Mouse (Mus musculus): ENCODE data around the gene Pygm. TPM values are rescaled to one million over a fixed set of nuclear protein-coding genes. Genes with fewer than 3 reads are reported as not detected.

The Pygm gene
- polyA plus RNA-seq, 1 experiment from 2014 or later = 6.2 TPM

DNA sequence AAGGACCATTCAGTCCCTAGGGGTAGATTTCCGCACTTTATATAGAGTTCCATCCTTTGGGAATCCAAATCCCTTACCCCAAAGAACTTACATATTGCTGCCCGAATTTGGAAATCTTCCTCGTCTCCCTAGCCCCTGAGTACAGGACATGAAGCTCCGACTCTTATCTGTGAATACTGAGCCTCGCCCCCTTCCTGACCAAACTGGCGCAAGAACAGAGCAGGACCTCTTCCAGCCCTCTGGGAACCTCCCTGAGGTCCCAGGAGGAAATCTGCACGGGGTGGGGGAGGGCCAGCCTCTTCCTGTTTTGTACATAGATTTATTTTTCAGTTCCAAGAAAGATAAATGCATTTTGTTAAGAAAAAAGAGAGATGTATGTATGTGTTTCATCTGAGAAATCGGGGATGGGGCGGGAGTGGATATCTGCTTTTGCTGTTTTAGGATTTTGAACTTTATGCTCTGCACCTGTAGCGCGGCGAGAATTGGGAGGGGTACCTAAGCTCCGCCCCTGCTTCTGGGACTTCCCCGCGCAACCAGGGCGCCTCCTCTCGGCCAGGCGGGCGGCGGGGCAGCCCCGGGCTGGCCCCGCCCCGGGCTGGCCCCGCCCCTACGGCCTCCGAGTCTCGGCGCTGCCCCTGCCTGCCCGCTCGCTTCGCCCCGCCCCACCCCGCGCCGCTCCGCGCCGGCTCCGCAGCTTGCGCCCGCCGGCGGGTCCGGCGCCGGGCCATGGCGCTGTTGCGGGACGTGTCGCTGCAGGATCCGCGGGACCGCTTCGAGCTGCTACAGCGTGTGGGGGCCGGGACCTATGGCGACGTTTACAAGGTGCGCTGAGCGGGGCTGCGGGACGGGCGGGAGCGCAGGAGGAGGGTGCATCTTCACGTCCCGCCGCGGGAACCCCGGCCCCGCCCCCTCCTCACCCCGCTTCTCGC lies 43.4 kb upstream of the Pygm start, which contains the start of gene Map4k2:
Gene Map4k2 (plus strand): TSS at position 612 of the 929 bp plus-strand sequence.
- ATAC-seq (replicated peaks; ENCODE audit: low FRiP score, low TSS enrichment, low read depth) = peak; percentile 77
- Histone ChIP-seq H3K4me3 (ENCODE audit: low read depth, low read length) (peak within 1 kb of the TSS; percentile 50), H3K36me3 (ENCODE audit: control insufficient read depth, insufficient read depth, low read length) (peaks cover 45% of the 10 kb centered on the region), H3K4me2 (ENCODE audit: low read length) (peak within 1 kb of the TSS; percentile 83), H3K9ac (ENCODE audit: low read length) (peak within 1 kb of the TSS; percentile 51), H3K4me1 (replicated peaks; ENCODE audit: control insufficient read depth, insufficient read depth, low read length) (peaks cover 15% of the 10 kb centered on the region), H3K9me3 (ENCODE audit: control insufficient read depth, low read length) (no peaks in the 10 kb centered on the region), H3K27ac (ENCODE audit: low read depth) (no peak within 1 kb of the TSS), H3K27me3 (replicated peaks; ENCODE audit: control insufficient read depth, insufficient read depth, low read length) (no peaks in the 10 kb centered on the region)
- 6% methylated on average over 65 of the region's 72 CpGs for WGBS
- peak; percentile 85 for DNase-seq (ENCODE audit: low spot score)

- H3K27ac ChIP-seq (ENCODE audit: low read depth) = no peak overlapping the region
- peak overlapping the region; percentile 83 for H3K4me2 ChIP-seq (ENCODE audit: low read length)
- ATAC-seq (replicated peaks; ENCODE audit: low FRiP score, low TSS enrichment, low read depth) = no peak
- H3K9ac ChIP-seq (ENCODE audit: low read length) = peak overlapping the region; percentile 51
- DNase-seq (ENCODE audit: low spot score) = no peak
- H3K4me1 ChIP-seq (replicated peaks; ENCODE audit: control insufficient read depth, insufficient read depth, low read length) = peaks cover 7% of the 10 kb centered on the region
- WGBS = 12% methylated on average over 22 of the region's 23 CpGs
- H3K27me3 ChIP-seq (replicated peaks; ENCODE audit: control insufficient read depth, insufficient read depth, low read length) = no peaks in the 10 kb centered on the region
- no peaks in the 10 kb centered on the region for H3K9me3 ChIP-seq (ENCODE audit: control insufficient read depth, low read length)
- peak overlapping the region; percentile 50 for H3K4me3 ChIP-seq (ENCODE audit: low read depth, low read length)
- H3K36me3 ChIP-seq (ENCODE audit: control insufficient read depth, insufficient read depth, low read length) = peaks cover 50% of the 10 kb centered on the region
These were observed 42.6 kb upstream of the Pygm start for GRCm38 (mm10) chr19:6341453-6342077.

- no peak overlapping the region for H3K9ac ChIP-seq (ENCODE audit: low read length)
- H3K4me1 ChIP-seq (replicated peaks; ENCODE audit: control insufficient read depth, insufficient read depth, low read length) = peaks cover 6% of the 10 kb centered on the region; the same call in 1 of the 2 replicates
- no peaks in the 10 kb centered on the region for H3K27me3 ChIP-seq (replicated peaks; ENCODE audit: control insufficient read depth, insufficient read depth, low read length)
- no peak overlapping the region for H3K27ac ChIP-seq (ENCODE audit: low read depth)
- H3K36me3 ChIP-seq (ENCODE audit: control insufficient read depth, insufficient read depth, low read length) = peaks cover 52% of the 10 kb centered on the region
- H3K4me2 ChIP-seq (ENCODE audit: low read length) = no peak overlapping the region
- 74% methylated on average over 5 of the region's 5 CpGs for WGBS
- no peak for DNase-seq (ENCODE audit: low spot score)
- ATAC-seq (replicated peaks; ENCODE audit: low FRiP score, low TSS enrichment, low read depth) = no peak
- H3K4me3 ChIP-seq (ENCODE audit: low read depth, low read length) = no peak overlapping the region
- no peaks in the 10 kb centered on the region for H3K9me3 ChIP-seq (ENCODE audit: control insufficient read depth, low read length)
These were observed 41.8 kb upstream of the Pygm start for GRCm38 (mm10) chr19:6342276-6342933.

- Histone ChIP-seq H3K27ac (ENCODE audit: low read depth) (no peak overlapping the region), H3K9ac (ENCODE audit: low read length) (no peak overlapping the region), H3K36me3 (ENCODE audit: control insufficient read depth, insufficient read depth, low read length) (peaks cover 46% of the 10 kb centered on the region), H3K9me3 (ENCODE audit: control insufficient read depth, low read length) (no peaks in the 10 kb centered on the region), H3K4me2 (ENCODE audit: low read length) (no peak overlapping the region), H3K4me3 (ENCODE audit: low read depth, low read length) (no peak overlapping the region), H3K27me3 (replicated peaks; ENCODE audit: control insufficient read depth, insufficient read depth, low read length) (no peaks in the 10 kb centered on the region), H3K4me1 (replicated peaks; ENCODE audit: control insufficient read depth, insufficient read depth, low read length) (peaks cover 6% of the 10 kb centered on the region; the same call in 1 of the 2 replicates)
- WGBS = 86% methylated on average over 19 of the region's 19 CpGs
- no peak for ATAC-seq (replicated peaks; ENCODE audit: low FRiP score, low TSS enrichment, low read depth)
- DNase-seq (ENCODE audit: low spot score) = no peak
These were observed 40.9 kb upstream of the Pygm start for GRCm38 (mm10) chr19:6343066-6343925.

DNA sequence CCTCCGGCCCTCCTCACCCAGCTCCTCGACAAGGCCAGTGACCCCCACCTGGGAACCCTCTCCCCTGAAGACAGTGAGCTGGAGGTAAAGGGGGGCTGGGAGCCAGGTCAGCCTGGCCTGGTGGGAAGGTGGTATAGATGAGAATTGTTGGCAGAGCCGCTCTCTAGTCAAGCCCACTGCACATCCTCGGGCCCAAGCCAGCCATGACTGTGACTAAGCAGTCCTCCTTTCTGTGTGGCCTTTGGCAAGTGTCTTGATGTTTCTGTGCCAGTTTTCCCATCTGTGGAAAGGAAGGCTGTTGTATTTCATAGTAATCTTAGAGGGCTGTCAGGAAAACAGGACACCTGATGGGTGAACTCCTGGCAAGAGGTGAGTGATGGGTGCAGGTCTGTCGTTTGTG lies 40.2 kb upstream of the Pygm start:
- Histone ChIP-seq H3K4me1 (replicated peaks; ENCODE audit: control insufficient read depth, insufficient read depth, low read length) (peaks cover 6% of the 10 kb centered on the region; the same call in 1 of the 2 replicates), H3K4me2 (ENCODE audit: low read length) (no peak overlapping the region), H3K36me3 (ENCODE audit: control insufficient read depth, insufficient read depth, low read length) (peaks cover 42% of the 10 kb centered on the region), H3K4me3 (ENCODE audit: low read depth, low read length) (no peak overlapping the region), H3K27me3 (replicated peaks; ENCODE audit: control insufficient read depth, insufficient read depth, low read length) (no peaks in the 10 kb centered on the region), H3K27ac (ENCODE audit: low read depth) (no peak overlapping the region), H3K9ac (ENCODE audit: low read length) (no peak overlapping the region), H3K9me3 (ENCODE audit: control insufficient read depth, low read length) (no peaks in the 10 kb centered on the region)
- ATAC-seq (replicated peaks; ENCODE audit: low FRiP score, low TSS enrichment, low read depth) = no peak
- DNase-seq (ENCODE audit: low spot score) = no peak
- WGBS = 93% methylated on average over 5 of the region's 5 CpGs

DNA sequence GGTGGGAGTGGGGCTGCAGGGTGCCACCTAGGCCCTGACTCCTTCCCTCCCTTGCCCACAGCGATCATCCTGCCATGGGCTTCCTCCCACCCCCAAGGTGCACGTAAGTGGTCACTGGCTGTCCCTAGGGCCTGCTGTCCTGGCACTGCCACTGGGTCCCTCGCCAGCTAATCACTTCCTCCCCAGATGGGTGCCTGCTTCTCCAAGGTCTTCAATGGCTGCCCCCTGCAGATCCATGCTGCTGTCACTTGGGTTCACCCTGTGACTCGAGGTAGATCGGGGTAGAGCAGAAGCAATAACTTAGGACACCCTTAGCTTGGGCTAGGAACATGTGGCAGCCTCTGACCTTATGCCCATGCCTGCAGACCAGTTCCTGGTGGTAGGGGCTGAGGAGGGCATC lies 38.2 kb upstream of the Pygm start:
- WGBS = 95% methylated on average over 5 of the region's 5 CpGs
- no peak for ATAC-seq (replicated peaks; ENCODE audit: low FRiP score, low TSS enrichment, low read depth)
- no peaks in the 10 kb centered on the region for H3K27me3 ChIP-seq (replicated peaks; ENCODE audit: control insufficient read depth, insufficient read depth, low read length)
- H3K4me3 ChIP-seq (ENCODE audit: low read depth, low read length) = no peak overlapping the region
- H3K9ac ChIP-seq (ENCODE audit: low read length) = no peak overlapping the region
- no peaks in the 10 kb centered on the region for H3K4me1 ChIP-seq (replicated peaks; ENCODE audit: control insufficient read depth, insufficient read depth, low read length)
- no peak overlapping the region for H3K4me2 ChIP-seq (ENCODE audit: low read length)
- H3K9me3 ChIP-seq (ENCODE audit: control insufficient read depth, low read length) = no peaks in the 10 kb centered on the region
- H3K27ac ChIP-seq (ENCODE audit: low read depth) = no peak overlapping the region
- DNase-seq (ENCODE audit: low spot score) = no peak
- H3K36me3 ChIP-seq (ENCODE audit: control insufficient read depth, insufficient read depth, low read length) = peaks cover 29% of the 10 kb centered on the region

DNA sequence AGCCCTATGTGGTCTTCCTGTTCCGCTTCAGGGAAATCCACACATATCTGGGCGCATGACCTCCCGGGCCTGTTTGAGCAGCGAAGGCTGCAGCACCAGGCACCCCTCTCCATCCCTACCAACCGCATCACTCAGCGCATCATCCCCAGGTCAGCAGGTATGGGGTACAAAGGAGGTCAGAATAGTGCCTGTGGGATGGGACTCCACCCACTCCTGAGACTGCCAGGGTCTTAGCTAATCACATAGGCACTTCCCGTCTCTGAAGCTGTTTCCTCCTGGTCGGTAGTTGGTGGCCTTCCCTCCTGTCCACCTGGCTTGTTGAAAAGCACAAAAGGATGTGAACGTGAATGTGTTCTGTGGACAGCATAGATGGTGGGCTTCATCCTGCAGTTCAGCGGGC lies 37.5 kb upstream of the Pygm start:
- Histone ChIP-seq H3K4me3 (ENCODE audit: low read depth, low read length) (no peak overlapping the region), H3K36me3 (ENCODE audit: control insufficient read depth, insufficient read depth, low read length) (peaks cover 29% of the 10 kb centered on the region), H3K27me3 (replicated peaks; ENCODE audit: control insufficient read depth, insufficient read depth, low read length) (no peaks in the 10 kb centered on the region), H3K9ac (ENCODE audit: low read length) (no peak overlapping the region), H3K27ac (ENCODE audit: low read depth) (no peak overlapping the region), H3K4me2 (ENCODE audit: low read length) (no peak overlapping the region), H3K4me1 (replicated peaks; ENCODE audit: control insufficient read depth, insufficient read depth, low read length) (no peaks in the 10 kb centered on the region), H3K9me3 (ENCODE audit: control insufficient read depth, low read length) (no peaks in the 10 kb centered on the region)
- DNase-seq (ENCODE audit: low spot score) = no peak
- no peak for ATAC-seq (replicated peaks; ENCODE audit: low FRiP score, low TSS enrichment, low read depth)
- 86% methylated on average over 10 of the region's 10 CpGs for WGBS

DNA sequence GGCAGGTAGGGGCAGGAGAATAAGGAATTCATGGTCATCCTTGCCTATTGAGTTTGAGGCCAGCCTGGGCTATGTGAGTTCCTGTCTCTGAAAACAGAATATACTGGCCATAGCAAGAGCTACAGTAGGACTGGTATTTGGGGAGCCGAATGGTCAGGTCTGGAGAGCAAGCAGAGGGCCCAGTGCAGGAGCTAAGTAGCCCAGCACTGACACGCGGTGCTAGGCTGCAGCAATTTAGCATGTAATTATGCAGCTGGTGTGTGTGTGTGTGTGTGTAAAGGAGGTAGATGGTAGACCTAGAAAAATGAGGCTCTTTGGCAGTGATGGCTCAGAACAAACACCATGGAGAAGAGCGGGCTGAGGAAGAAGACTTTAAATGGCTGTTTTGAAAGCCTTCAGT lies 36.6 kb upstream of the Pygm start:
- Histone ChIP-seq H3K27me3 (replicated peaks; ENCODE audit: control insufficient read depth, insufficient read depth, low read length) (no peaks in the 10 kb centered on the region), H3K4me1 (replicated peaks; ENCODE audit: control insufficient read depth, insufficient read depth, low read length) (no peaks in the 10 kb centered on the region), H3K9me3 (ENCODE audit: control insufficient read depth, low read length) (no peaks in the 10 kb centered on the region), H3K27ac (ENCODE audit: low read depth) (no peak overlapping the region), H3K4me2 (ENCODE audit: low read length) (no peak overlapping the region), H3K36me3 (ENCODE audit: control insufficient read depth, insufficient read depth, low read length) (peaks cover 29% of the 10 kb centered on the region), H3K4me3 (ENCODE audit: low read depth, low read length) (no peak overlapping the region), H3K9ac (ENCODE audit: low read length) (no peak overlapping the region)
- DNase-seq (ENCODE audit: low spot score) = no peak
- ATAC-seq (replicated peaks; ENCODE audit: low FRiP score, low TSS enrichment, low read depth) = no peak
- WGBS = 94% methylated on average over 4 of the region's 4 CpGs
